Comparison of ENCODE assay signal across 27 mouse cellular contexts in the genomic region with DNA sequence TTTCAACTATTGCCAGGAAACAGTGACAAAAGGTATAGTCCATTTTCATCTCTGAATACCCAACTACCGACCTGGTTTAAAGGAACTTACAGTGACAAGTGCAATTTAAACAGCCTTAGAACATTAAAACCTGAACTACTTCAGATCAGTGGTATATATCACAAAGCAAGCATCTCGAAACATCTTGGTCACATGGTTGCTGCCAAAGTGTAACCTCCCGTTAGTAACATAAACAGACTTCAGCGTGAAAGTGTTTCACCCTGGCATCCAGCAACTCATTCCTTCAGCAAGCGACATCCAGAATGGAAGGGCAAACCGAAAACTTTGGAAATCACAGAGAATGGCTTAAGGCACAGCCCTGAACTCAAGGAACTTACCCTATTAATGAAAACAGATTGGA. TPM values are rescaled to one million over a fixed set of nuclear protein-coding genes. Genes with fewer than 3 reads are reported as not detected.
"Had no signal": no experiment of that assay in that cellular context is flagged by ENCODE, and none has a peak within 500 bp of the region (broad histone marks: within the 10 kb centered on the region; RNA-seq: fewer than 3 reads in every experiment).

No protein-coding gene starts in this region.

- H3K9me3 ChIP-seq: heart, embryonic 15.5 days; hindbrain, embryonic 10.5 days; hindbrain, embryonic 12.5 days; intestine, embryonic 15.5 days; limb, embryonic 10.5 days; limb, embryonic 12.5 days; liver, embryonic 12.5 days had no signal

- ATAC-seq: hindbrain, embryonic 16.5 days; inflammation-experienced regulatory T-cells, adult 6 months; intestine, embryonic 15.5 days; intestine, postnatal 0 days; liver, embryonic 12.5 days had no signal

- H3K36me3 ChIP-seq: heart, embryonic 13.5 days; heart, embryonic 15.5 days; hindbrain, embryonic 10.5 days; hindbrain, embryonic 12.5 days; intestine, embryonic 15.5 days; limb, embryonic 10.5 days; limb, embryonic 12.5 days; liver, embryonic 12.5 days had no signal

- H3K27ac ChIP-seq: gastrocnemius, adult 2 months; heart, adult 2 months; heart, embryonic 13.5 days; heart, embryonic 15.5 days; hindbrain, embryonic 10.5 days; hindbrain, embryonic 12.5 days; hindbrain, embryonic 14.5 days; intestine, embryonic 15.5 days; layer of hippocampus, adult 2 months; left cerebral cortex, adult 2 months; limb, embryonic 10.5 days; limb, embryonic 12.5 days; liver, embryonic 12.5 days had no signal

- H3K27me3 ChIP-seq: heart, embryonic 13.5 days; heart, embryonic 15.5 days; hindbrain, embryonic 12.5 days; intestine, embryonic 15.5 days; limb, embryonic 12.5 days; liver, embryonic 12.5 days had no signal

- H3K9ac ChIP-seq: heart, embryonic 13.5 days; heart, embryonic 15.5 days; hindbrain, embryonic 12.5 days; hindbrain, embryonic 14.5 days; intestine, embryonic 15.5 days; limb, embryonic 12.5 days; liver, embryonic 12.5 days had no signal

- H3K4me2 ChIP-seq: heart, embryonic 11.5 days; heart, embryonic 13.5 days; heart, embryonic 15.5 days; hindbrain, embryonic 12.5 days; hindbrain, embryonic 14.5 days; intestine, embryonic 15.5 days; limb, embryonic 12.5 days; liver, embryonic 12.5 days had no signal

- H3K4me3 ChIP-seq: gastrocnemius, adult 2 months; heart, adult 2 months; heart, embryonic 13.5 days; heart, embryonic 15.5 days; hindbrain, embryonic 10.5 days; hindbrain, embryonic 12.5 days; intestine, embryonic 15.5 days; layer of hippocampus, adult 2 months; left cerebral cortex, adult 2 months; limb, embryonic 10.5 days; limb, embryonic 12.5 days; liver, embryonic 12.5 days had no signal

- H3K4me1 ChIP-seq: hindbrain, embryonic 10.5 days; hindbrain, embryonic 12.5 days; intestine, embryonic 15.5 days; liver, embryonic 12.5 days had no signal

- DNase-seq: gastrocnemius, adult 2 months; gastrocnemius, postnatal 10 days; gastrocnemius, postnatal 25 days; heart, adult 2 months; heart, postnatal 14 days; heart, postnatal 36 days; kidney, adult 18-20 months; kidney, adult 8-10 months; kidney, postnatal 10 days; kidney, postnatal 25 days; kidney, postnatal 4 days had no signal

RNA-seq across cellular contexts. Expression of a gene that starts 29.1 kb away (rescaled TPM):
- total RNA-seq: granulocyte monocyte progenitor cell, adult 5-6 weeks had no signal
- polyA plus RNA-seq: inflammation-experienced regulatory T-cells, adult 6 months had no signal
